Mouse (Mus musculus) brain, embryonic 14.5 days (tissue): Measurements from ENCODE around the gene Pdzd2. TPM values are rescaled to one million over a fixed set of nuclear protein-coding genes. Genes with fewer than 3 reads are reported as not detected.

Source experiments
- DNase-seq: peaks from one replicate; pipeline ENCODE4 v3.0.0-alpha.2; 2011; ENCODE audit warnings: low read depth
- CTCF ChIP-seq: fragments of 200-500 bp; IDR thresholded peaks from 2 replicates; pipeline ENCODE4 v1.5.1; 2012; ENCODE audit warnings: inconsistent platforms, mild to moderate bottlenecking, moderate library complexity, borderline replicate concordance; ENCODE audit not compliant: insufficient read depth, insufficient read length; ENCODE audit errors: extremely low read depth
- POLR2A ChIP-seq: fragments of 200-500 bp; IDR thresholded peaks from 2 replicates; pipeline ENCODE4 v1.6.1; 2012; ENCODE audit warnings: mild to moderate bottlenecking, inconsistent platforms, borderline replicate concordance; ENCODE audit not compliant: poor library complexity, insufficient read depth, insufficient read length, severe bottlenecking; ENCODE audit errors: extremely low read depth
- polyA plus RNA-seq: library from polyadenylated mRNA; depleted of rRNA; stranded (reverse); fragments of >200 nt; gene quantifications from 2 replicates; pipeline ENCODE4 v1.2.3, GENCODE M21; 2012

Gene Pdzd2
- polyA plus RNA-seq, 1 experiment: 7.7 TPM

DNA sequence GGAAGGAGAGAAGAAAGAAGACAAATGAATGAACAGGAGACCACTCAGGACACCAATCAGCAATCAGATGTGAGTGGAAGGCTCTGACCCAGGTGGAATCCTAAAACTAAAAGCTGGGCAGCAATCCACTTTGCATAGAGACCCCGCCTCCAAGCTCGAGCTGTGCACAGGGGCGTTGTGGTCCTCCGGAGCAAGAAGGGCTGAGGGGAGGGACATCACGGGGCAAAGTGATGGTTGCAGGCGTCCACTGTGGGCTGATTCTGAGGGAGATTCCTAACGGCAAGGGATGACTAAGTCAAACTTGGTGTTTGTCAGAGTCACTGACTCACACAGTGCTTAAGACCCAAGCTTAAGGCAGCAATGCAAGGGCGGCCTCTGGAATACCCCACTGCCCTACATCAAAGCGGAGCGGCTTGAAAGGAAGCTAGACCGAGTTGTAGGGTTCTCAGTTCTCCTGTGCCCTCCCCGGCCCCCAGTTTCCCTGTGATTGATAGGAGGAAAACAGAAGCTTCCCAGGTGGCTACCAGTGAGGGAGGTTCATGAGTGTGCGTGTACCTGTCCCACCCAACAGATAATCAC, 314.6 kb downstream of the Pdzd2 start:
- no peak for TF ChIP-seq CTCF
- TF ChIP-seq POLR2A: no peak
- DNase-seq: no peak

GRCm38 (mm10) chr15:12424187-12424586, 315.5 kb downstream of the Pdzd2 start:
- DNase-seq: no peak
- TF ChIP-seq POLR2A: no peak
- no peak for TF ChIP-seq CTCF

DNA sequence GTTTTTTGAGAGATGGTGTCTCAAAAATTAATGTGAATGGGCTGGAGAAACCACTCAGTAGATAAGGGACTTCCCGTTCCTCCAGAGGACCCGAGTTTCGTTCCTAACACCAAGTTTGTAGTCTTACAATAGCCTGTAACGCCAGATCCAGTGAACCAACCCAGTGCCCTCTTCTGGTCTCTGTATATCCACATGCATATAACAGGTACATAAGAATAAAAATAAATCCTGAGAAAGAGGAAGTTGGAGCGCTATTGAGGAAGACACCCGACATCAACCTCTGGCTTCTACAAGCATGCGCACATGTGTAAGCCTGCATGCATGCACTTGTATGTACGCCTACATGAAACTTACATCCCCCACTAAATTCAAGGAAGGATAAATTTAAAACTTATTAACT, 318.8 kb downstream of the Pdzd2 start:
- no peak for DNase-seq
- TF ChIP-seq CTCF (no peak), POLR2A (no peak)

GRCm38 (mm10) chr15:12420376-12420775, 319.3 kb downstream of the Pdzd2 start:
- TF ChIP-seq POLR2A: no peak
- TF ChIP-seq CTCF: no peak
- DNase-seq: no peak

DNA sequence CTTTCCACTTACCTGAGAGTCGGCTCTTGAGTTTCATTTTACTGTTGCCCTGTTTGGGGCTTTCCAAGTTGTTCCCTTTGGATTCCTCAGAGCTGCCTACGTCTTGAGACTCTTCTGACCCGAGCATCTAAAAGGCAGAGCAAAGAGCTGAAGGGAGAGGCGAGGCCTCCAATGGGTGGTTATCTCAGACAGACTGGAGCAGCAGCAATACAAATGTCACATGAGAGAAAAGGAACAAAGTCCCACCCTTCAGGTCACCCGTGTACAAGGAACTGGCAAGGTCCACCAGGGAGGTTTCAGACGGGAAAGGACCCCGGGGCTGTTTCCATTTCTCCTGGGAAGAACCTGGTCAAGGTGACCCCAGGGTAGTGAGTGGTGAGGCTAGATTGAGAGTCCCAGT, 320.3 kb downstream of the Pdzd2 start:
- no peak for DNase-seq
- TF ChIP-seq CTCF (no peak), POLR2A (no peak)

- no peak for DNase-seq
- TF ChIP-seq CTCF (no peak), POLR2A (no peak)
These were observed 324.1 kb downstream of the Pdzd2 start for GRCm38 (mm10) chr15:12415536-12416200.

- no peak for TF ChIP-seq CTCF
- TF ChIP-seq POLR2A: no peak
- no peak for DNase-seq
These were observed 325.0 kb downstream of the Pdzd2 start for GRCm38 (mm10) chr15:12414696-12415095.

- TF ChIP-seq POLR2A: no peak
- no peak for TF ChIP-seq CTCF
- peak; percentile 33 for DNase-seq
These were observed 331.5 kb downstream of the Pdzd2 start for GRCm38 (mm10) chr15:12408205-12408604.

DNA sequence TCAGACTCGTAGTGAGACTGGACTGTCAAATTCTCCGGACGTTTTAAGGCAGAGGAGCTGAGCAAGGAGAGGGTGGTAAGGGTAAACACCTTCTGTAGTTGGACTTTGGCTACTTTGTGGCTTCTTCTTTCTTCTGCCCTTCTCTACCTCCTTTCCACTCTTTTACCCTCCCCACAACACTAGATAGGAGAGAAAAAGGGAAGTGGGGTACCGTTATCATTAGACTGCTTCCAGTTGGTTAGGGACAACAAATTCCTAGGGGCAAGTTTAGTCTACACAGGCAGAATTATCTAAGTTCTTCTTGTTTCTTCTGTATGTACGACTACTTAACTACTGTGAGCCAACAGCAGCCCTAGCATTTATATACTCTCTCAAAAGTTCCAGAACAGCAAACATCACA, 334.1 kb downstream of the Pdzd2 start:
- TF ChIP-seq POLR2A: no peak
- TF ChIP-seq CTCF: no peak
- no peak for DNase-seq

DNA sequence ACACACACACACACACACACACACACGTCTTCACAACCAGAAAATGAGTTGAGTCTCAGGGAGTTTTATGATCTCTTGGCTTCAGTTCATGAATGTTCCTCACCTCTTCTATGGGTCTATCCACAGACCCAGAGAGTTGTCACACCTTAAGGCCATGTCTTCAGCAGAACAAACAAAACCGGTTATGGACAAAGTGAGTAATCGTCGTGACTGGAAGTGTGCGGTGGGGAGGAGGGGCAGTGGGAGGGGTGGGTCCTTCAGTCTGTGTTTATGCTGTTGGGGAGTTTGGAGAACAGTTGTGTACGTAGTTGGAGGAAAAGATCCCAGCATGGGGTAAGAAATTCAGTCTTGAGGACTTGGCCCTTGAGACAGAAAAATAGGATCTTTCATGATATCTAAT, 342.7 kb downstream of the Pdzd2 start:
- no peak for DNase-seq
- TF ChIP-seq CTCF (no peak), POLR2A (no peak)

- no peak for DNase-seq
- TF ChIP-seq CTCF (no peak), POLR2A (no peak)
These were observed 345.0 kb downstream of the Pdzd2 start for GRCm38 (mm10) chr15:12394758-12395157.

DNA sequence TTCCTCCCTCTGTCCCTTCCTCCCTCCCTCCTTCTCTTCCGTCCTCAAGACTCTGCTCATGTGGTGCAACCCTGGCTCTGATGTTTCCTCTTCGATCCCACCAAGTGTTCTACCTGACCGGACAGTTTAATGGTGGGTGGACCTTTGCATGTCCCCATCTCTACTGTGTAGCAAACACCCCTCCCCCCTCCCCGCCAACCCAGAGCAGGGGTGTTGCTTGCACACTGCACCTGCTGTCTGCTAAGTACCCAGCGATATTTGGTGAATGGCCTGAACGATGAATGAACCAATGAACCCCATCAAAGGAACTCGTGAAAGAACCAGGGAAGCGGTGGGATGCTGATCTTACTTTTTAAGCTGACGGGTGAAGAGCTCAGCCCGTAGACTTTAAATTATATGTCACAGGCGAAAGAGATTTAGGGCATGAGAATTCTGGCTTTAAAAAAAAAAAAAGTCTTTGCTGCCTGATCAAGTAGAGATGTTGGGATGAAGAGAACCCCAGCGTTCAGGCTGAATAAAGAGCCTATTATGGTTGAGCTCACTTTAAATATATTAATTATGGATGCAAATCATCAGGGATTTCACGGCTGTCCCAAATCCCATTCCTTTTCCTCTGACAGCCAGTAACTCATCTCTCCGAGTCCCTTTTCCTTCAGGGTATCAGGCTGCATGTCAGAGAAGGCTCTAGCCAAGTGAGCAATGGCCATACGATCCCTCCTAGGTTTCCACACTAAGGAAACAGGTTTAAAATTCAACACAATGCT, 350.8 kb downstream of the Pdzd2 start:
- peak; percentile 72 for DNase-seq
- TF ChIP-seq POLR2A: no peak
- no peak for TF ChIP-seq CTCF

GRCm38 (mm10) chr15:12384679-12385078, 355.0 kb downstream of the Pdzd2 start:
- DNase-seq: no peak
- TF ChIP-seq POLR2A (no peak), CTCF (no peak)
